Mouse (Mus musculus) heart, adult 2 months (tissue): ENCODE data around the gene Cgnl1.

Experiments
- CTCF ChIP-seq: fragments of 200-600 bp; IDR thresholded peaks from 2 replicates; pipeline ENCODE4 v1.8.1; 2022; ENCODE audit warnings: antibody characterized with exemption, mild to moderate bottlenecking, moderate library complexity
- EP300 ChIP-seq: fragments of 200-500 bp; IDR thresholded peaks from 2 replicates; pipeline ENCODE4 v1.6.1; 2011; ENCODE audit warnings: low read depth, low read length, control low read depth; ENCODE audit not compliant: insufficient read depth

- TF ChIP-seq CTCF (no peak), EP300 (no peak)
Observed at GRCm38 (mm10) chr9:71591106-71591505, 180.3 kb downstream of the Cgnl1 start.
